Mouse (Mus musculus) myocyte (in vitro differentiated cells): ENCODE data around the gene Mreg.

ENCODE experiments used
- POLR2A ChIP-seq: IDR thresholded peaks from one replicate; pipeline ENCODE4 v1.6.1; 2011; ENCODE audit warnings: low read depth, mild to moderate bottlenecking, control low read depth, moderate library complexity; ENCODE audit not compliant: insufficient read length
- USF1 ChIP-seq: IDR thresholded peaks from one replicate; pipeline ENCODE4 v1.6.1; 2011; ENCODE audit warnings: low read depth, mild to moderate bottlenecking, control low read depth, moderate library complexity

DNA sequence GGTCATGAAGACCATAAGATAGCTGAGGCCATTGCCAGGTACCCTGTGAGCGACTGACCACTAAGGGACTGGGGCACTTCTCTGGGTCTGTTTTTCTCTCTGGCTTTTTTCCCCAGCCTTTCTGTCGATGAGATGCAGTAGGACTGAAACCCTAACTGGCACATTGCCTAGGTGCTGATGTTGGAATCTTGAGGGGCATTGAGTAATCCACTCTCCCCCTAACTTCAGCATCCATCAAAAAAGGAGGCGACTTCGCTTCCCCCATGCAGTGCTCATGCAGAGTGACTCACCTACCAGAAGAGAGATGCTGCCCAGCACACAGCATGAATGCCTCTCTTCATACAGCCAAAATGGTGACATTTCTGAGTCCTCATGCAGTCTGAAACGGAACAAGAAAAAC, 97.9 kb downstream of the Mreg start:
- TF ChIP-seq POLR2A (no peak), USF1 (no peak)
